Mouse (Mus musculus): ENCODE data around the gene Mgat3. TPM values are rescaled to one million over a fixed set of nuclear protein-coding genes. Genes with fewer than 3 reads are reported as not detected.

Mgat3 gene
- polyA plus RNA-seq, 1 experiment from 2014 or later: 0.44 TPM

Other genes starting within 250 kb of the Mgat3 start
- gene Cbx7, start 202.6 kb upstream of the Mgat3 start, polyA plus RNA-seq (2015; fragmentation: Nextera tagmentation; extraction: Ambion mirVana): 0.89 and 1.4 TPM in 2 replicates
- gene Pdgfb, start 158.7 kb upstream of the Mgat3 start, polyA plus RNA-seq (2015; fragmentation: Nextera tagmentation; extraction: Ambion mirVana): 0.63 and 0.76 TPM in 2 replicates
- gene Syngr1, start 82.4 kb upstream of the Mgat3 start, polyA plus RNA-seq (2015; fragmentation: Nextera tagmentation; extraction: Ambion mirVana): 16.0 and 20.5 TPM in 2 replicates
- 807 and 835 TPM in 2 replicates for gene Rpl3, start 81.9 kb upstream of the Mgat3 start, polyA plus RNA-seq (2015; fragmentation: Nextera tagmentation; extraction: Ambion mirVana)
- gene Tab1, start 40.6 kb upstream of the Mgat3 start, polyA plus RNA-seq (2015; fragmentation: Nextera tagmentation; extraction: Ambion mirVana): 12.5 and 12.9 TPM in 2 replicates
- 18.4 and 21.5 TPM in 2 replicates for gene Mief1, start 60.3 kb downstream of the Mgat3 start, polyA plus RNA-seq (2015; fragmentation: Nextera tagmentation; extraction: Ambion mirVana)
- gene AC140267.1, start 62.1 kb downstream of the Mgat3 start, polyA plus RNA-seq (2015; fragmentation: Nextera tagmentation; extraction: Ambion mirVana): not detected in 2 replicates
- gene Atf4, start 81.5 kb downstream of the Mgat3 start, polyA plus RNA-seq (2015; fragmentation: Nextera tagmentation; extraction: Ambion mirVana): 138 and 152 TPM in 2 replicates
- 39.6 and 41.9 TPM in 2 replicates for gene Rps19bp1, start 90.6 kb downstream of the Mgat3 start, polyA plus RNA-seq (2015; fragmentation: Nextera tagmentation; extraction: Ambion mirVana)
- gene Cacna1i, start 113.5 kb downstream of the Mgat3 start, polyA plus RNA-seq (2015; fragmentation: Nextera tagmentation; extraction: Ambion mirVana): not detected in 2 replicates

Data from liver, embryonic 13.5 days (tissue).